ENCODE assay signal across 27 mouse cellular contexts in genomic region chr4:29913066-29913465, GRCm38 (mm10).
"Had no signal": no experiment of that assay in that cellular context is flagged by ENCODE, and none has a peak within 500 bp of the region (broad histone marks: within the 10 kb centered on the region; RNA-seq: fewer than 3 reads in every experiment).

No protein-coding gene starts in this region.

- H3K4me3 ChIP-seq: embryonic facial prominence, embryonic 10.5 days; embryonic facial prominence, embryonic 12.5 days; embryonic facial prominence, embryonic 13.5 days; embryonic facial prominence, embryonic 15.5 days; erythroblast, embryonic 14.5 days; forebrain, embryonic 10.5 days; forebrain, embryonic 12.5 days; forebrain, embryonic 13.5 days; forebrain, embryonic 15.5 days; gastrocnemius, adult 2 months; heart, adult 2 months had no signal

- DNase-seq: cerebellum, adult 8-10 months; cerebellum, adult 9-10 months; cerebellum, adult 9-11 months; cerebellum, postnatal 10 days; cerebellum, postnatal 14 days; cerebellum, postnatal 25 days; cerebellum, postnatal 36 days; embryo, embryonic 11 days; forebrain, postnatal 0 days; gastrocnemius, adult 2 months; gastrocnemius, postnatal 10 days; gastrocnemius, postnatal 14 days; gastrocnemius, postnatal 25 days; gastrocnemius, postnatal 36 days; heart, adult 18-20 months; heart, adult 2 months had no signal

- ATAC-seq: forebrain, embryonic 13.5 days; forebrain, embryonic 14.5 days; forebrain, embryonic 15.5 days; forebrain, embryonic 16.5 days; forebrain, postnatal 0 days had no signal

- H3K27ac ChIP-seq: embryonic facial prominence, embryonic 10.5 days; embryonic facial prominence, embryonic 12.5 days; embryonic facial prominence, embryonic 13.5 days; embryonic facial prominence, embryonic 15.5 days; forebrain, embryonic 10.5 days; forebrain, embryonic 12.5 days; forebrain, embryonic 13.5 days; forebrain, embryonic 15.5 days; gastrocnemius, adult 2 months; heart, adult 2 months had no signal

- H3K27me3 ChIP-seq: embryonic facial prominence, embryonic 12.5 days; embryonic facial prominence, embryonic 13.5 days; embryonic facial prominence, embryonic 15.5 days; forebrain, embryonic 12.5 days; forebrain, embryonic 13.5 days; forebrain, embryonic 15.5 days had no signal

- H3K36me3 ChIP-seq: embryonic facial prominence, embryonic 10.5 days; embryonic facial prominence, embryonic 12.5 days; embryonic facial prominence, embryonic 13.5 days; embryonic facial prominence, embryonic 15.5 days; forebrain, embryonic 10.5 days; forebrain, embryonic 12.5 days; forebrain, embryonic 15.5 days had no signal

- H3K9ac ChIP-seq: embryonic facial prominence, embryonic 12.5 days; embryonic facial prominence, embryonic 13.5 days; embryonic facial prominence, embryonic 15.5 days; forebrain, embryonic 12.5 days; forebrain, embryonic 13.5 days; forebrain, embryonic 15.5 days; forebrain, postnatal 0 days had no signal

- H3K4me1 ChIP-seq: embryonic facial prominence, embryonic 10.5 days; embryonic facial prominence, embryonic 12.5 days; embryonic facial prominence, embryonic 13.5 days; embryonic facial prominence, embryonic 15.5 days; forebrain, embryonic 10.5 days; forebrain, embryonic 12.5 days; forebrain, embryonic 13.5 days; forebrain, embryonic 15.5 days had no signal

- H3K4me2 ChIP-seq: embryonic facial prominence, embryonic 12.5 days; embryonic facial prominence, embryonic 13.5 days; embryonic facial prominence, embryonic 15.5 days; forebrain, embryonic 12.5 days; forebrain, embryonic 13.5 days; forebrain, embryonic 15.5 days had no signal

- H3K9me3 ChIP-seq: embryonic facial prominence, embryonic 10.5 days; embryonic facial prominence, embryonic 12.5 days; embryonic facial prominence, embryonic 13.5 days; embryonic facial prominence, embryonic 15.5 days; forebrain, embryonic 10.5 days; forebrain, embryonic 12.5 days; forebrain, embryonic 13.5 days; forebrain, embryonic 15.5 days had no signal
